Mouse (Mus musculus) ovary, postnatal 10 days (tissue): ENCODE measurements around the gene Tifa.

Experiments
- DNase-seq: peaks from one replicate; pipeline ENCODE4 v3.0.0; 2022; ENCODE audit warnings: low spot score

Gene Tifa

DNA sequence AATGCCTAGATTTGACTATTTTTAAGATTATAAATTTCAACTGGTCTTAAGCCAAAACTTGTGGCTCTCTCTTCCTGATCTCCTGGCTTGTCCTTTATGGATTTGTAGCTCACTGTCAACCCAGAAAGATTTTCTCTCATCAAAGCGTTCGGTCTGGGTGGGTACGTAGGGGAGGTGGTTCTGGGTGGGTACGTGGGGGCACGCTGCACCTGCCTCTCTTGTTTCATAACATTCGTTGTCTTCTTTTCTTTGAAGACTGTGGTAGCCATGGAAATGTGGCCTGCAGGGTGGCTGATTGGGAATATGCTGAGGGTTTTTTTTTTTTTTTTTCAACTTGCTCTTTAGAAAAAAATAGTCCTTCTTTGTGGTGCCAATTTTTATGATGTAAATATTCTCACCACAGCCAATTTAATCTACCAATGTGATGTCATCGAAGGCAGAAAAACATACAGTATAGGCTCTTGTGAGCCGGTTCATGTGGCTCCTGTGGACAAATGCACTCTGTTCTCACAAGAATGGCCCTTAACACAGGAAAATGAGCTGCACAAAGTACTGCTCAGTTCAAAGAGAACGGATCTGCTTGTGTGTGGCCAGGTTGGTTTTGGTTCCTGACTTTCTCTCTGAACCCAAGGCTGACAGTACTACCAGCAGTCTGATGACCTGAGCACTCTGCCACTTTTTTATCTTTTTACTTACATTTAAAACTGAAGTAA, 78.6 kb downstream of the Tifa start:
- DNase-seq: no peak

- DNase-seq: no peak
Observed at GRCm38 (mm10) chr3:127868880-127869279, 79.3 kb downstream of the Tifa start.

GRCm38 (mm10) chr3:127871575-127871974, 82.0 kb downstream of the Tifa start:
- DNase-seq: no peak

DNA sequence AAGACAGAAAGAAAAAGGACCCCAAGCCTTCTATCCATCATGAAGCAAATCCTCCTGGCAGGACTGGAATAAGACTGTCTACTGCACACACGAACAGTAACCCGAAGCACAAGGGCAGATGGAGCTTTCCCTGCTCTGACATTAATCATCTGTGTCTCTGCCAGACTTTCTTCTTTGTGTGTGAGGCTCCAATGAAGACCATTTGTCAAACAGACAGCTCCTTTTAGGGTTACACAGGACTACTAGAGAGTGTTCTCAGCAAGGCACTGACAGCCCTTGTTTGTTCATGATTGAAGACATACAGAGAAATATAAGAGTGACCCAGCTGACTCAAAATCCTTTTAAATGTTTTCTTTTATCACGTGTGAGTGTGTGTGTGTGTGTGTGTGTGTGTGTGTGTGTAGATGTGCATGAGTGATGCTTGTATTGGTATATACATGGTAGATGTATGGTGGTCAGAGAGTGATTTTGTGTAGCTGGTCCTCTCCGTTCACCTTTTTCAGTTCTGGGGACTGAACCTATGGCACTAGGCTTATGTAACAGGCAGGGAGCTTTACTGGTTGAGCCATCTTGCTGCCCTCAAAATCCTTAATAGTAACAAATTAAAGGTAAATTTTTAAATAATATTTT, 84.8 kb downstream of the Tifa start:
- no peak for DNase-seq

GRCm38 (mm10) chr3:127875059-127875458, 85.5 kb downstream of the Tifa start:
- DNase-seq: no peak

GRCm38 (mm10) chr3:127875509-127875908, 85.9 kb downstream of the Tifa start:
- DNase-seq: no peak

GRCm38 (mm10) chr3:127879968-127880367, 90.4 kb downstream of the Tifa start:
- DNase-seq: no peak

GRCm38 (mm10) chr3:127881684-127882083, 92.1 kb downstream of the Tifa start:
- DNase-seq: no peak
